Mouse (Mus musculus): Measurements from ENCODE around the gene Ehbp1l1. TPM values are rescaled to one million over a fixed set of nuclear protein-coding genes. Genes with fewer than 3 reads are reported as not detected.

The Ehbp1l1 gene
- polyA plus RNA-seq, 1 experiment from 2014 or later, result 12.4 TPM

GRCm38 (mm10) chr19:5716955-5717354 is 9.2 kb downstream of the Ehbp1l1 start:
- Histone ChIP-seq H3K4me1 (ENCODE audit: control insufficient read depth, insufficient read depth, low read length) (peaks cover 15% of the 10 kb centered on the region), H3K27ac (replicated peaks; ENCODE audit: low read depth, low read length) (peak overlapping the region; percentile 45; the same call in 1 of the 2 replicates), H3K9me3 (ENCODE audit: control insufficient read depth, low read length) (no peaks in the 10 kb centered on the region), H3K4me2 (ENCODE audit: low read length) (no peak overlapping the region; the same call in 1 of the 2 replicates), H3K36me3 (ENCODE audit: control insufficient read depth, insufficient read depth, low read length) (peaks cover 72% of the 10 kb centered on the region), H3K4me3 (replicated peaks; ENCODE audit: low read depth, low read length) (no peak overlapping the region), H3K27me3 (ENCODE audit: control insufficient read depth, insufficient read depth, low read length) (no peaks in the 10 kb centered on the region), H3K9ac (replicated peaks; ENCODE audit: low read length) (no peak overlapping the region; the same call in 1 of the 2 replicates)
- no peak for ATAC-seq (ENCODE audit: low FRiP score, low TSS enrichment)
- peak; percentile 14 for DNase-seq
- WGBS, result 42% methylated on average over 10 of the region's 10 CpGs

DNA sequence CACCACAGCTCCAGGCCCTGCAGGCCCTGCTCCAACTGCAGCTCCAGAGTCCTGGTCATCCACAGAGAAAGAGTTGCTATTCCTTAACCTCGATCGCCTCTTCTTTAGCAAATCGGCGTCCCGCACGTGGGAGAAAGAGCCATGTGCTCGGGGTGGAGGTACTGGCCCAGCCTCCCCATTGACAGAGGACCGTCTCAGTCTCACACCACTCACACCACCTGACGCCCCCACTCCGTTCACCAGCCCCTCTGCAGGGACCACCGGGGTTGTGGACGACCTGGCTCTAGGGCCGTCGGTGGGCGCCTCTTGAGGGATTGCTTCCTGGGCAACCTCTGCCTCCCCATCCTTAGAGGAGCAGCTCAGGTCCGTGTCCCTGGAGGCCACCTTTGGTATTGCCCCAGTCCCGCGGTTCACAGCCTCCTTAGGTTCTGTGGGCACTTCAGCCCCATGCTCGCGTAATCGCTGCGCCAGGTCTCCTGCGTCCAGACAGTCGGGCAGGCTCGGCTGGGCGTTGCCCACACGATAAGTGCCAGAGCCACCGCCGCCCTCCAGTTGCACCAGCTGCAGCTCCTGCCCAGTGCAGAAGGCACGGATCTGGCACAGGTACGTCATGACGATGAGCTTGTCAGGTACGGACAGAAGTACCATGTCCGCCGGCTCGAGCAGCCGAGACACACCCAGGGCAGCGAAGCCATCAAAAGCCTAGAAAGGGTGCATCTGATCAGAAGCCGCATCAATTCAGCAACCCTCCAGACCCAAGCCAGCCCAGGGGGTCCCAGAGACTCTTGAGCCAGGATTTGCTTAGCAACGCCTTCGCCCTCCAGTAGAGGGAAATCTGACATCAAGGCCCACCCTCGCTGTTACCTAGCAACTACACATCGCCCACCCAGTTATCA is 10.1 kb downstream of the Ehbp1l1 start:
- H3K27me3 ChIP-seq (ENCODE audit: control insufficient read depth, insufficient read depth, low read length), result no peaks in the 10 kb centered on the region
- H3K4me2 ChIP-seq (ENCODE audit: low read length), result peak overlapping the region; percentile 52
- no peaks in the 10 kb centered on the region for H3K9me3 ChIP-seq (ENCODE audit: control insufficient read depth, low read length)
- peak; percentile 72 for ATAC-seq (ENCODE audit: low FRiP score, low TSS enrichment)
- peak; percentile 81 for DNase-seq
- H3K9ac ChIP-seq (replicated peaks; ENCODE audit: low read length), result peak overlapping the region; percentile 51; the same call in 1 of the 2 replicates
- H3K4me3 ChIP-seq (replicated peaks; ENCODE audit: low read depth, low read length), result peak overlapping the region; percentile 25
- H3K27ac ChIP-seq (replicated peaks; ENCODE audit: low read depth, low read length), result peak overlapping the region; percentile 49; the same call in 1 of the 2 replicates
- H3K36me3 ChIP-seq (ENCODE audit: control insufficient read depth, insufficient read depth, low read length), result peaks cover 65% of the 10 kb centered on the region
- 13% methylated on average over 43 of the region's 43 CpGs for WGBS
- H3K4me1 ChIP-seq (ENCODE audit: control insufficient read depth, insufficient read depth, low read length), result peaks cover 15% of the 10 kb centered on the region

DNA sequence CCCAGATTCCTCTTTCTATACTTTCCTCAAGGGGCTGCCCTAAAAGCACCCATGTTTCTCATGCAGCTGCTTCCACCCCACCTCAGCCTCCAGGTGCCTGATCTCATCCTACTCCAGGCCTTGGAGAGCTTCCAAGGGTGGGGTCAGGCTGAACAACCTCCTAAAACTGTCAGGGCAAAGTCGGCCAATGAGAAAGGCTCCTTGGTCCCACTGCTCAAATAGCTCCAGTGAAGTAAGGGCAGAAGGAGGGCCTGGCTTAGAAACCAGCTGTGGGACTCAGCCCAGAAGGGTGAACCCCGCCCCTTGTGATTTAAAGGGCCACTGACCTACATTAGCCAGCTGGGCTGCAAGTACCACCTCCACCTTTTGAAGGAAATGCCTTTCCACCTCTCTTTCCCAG is 12.4 kb downstream of the Ehbp1l1 start:
- no peak overlapping the region for H3K4me3 ChIP-seq (replicated peaks; ENCODE audit: low read depth, low read length)
- no peak for ATAC-seq (ENCODE audit: low FRiP score, low TSS enrichment)
- H3K9ac ChIP-seq (replicated peaks; ENCODE audit: low read length), result no peak overlapping the region
- no peaks in the 10 kb centered on the region for H3K9me3 ChIP-seq (ENCODE audit: control insufficient read depth, low read length)
- DNase-seq, result no peak
- 20% methylated on average over 2 of the region's 2 CpGs for WGBS
- no peak overlapping the region for H3K4me2 ChIP-seq (ENCODE audit: low read length)
- peaks cover 62% of the 10 kb centered on the region for H3K36me3 ChIP-seq (ENCODE audit: control insufficient read depth, insufficient read depth, low read length)
- peaks cover 15% of the 10 kb centered on the region for H3K4me1 ChIP-seq (ENCODE audit: control insufficient read depth, insufficient read depth, low read length)
- no peaks in the 10 kb centered on the region for H3K27me3 ChIP-seq (ENCODE audit: control insufficient read depth, insufficient read depth, low read length)
- H3K27ac ChIP-seq (replicated peaks; ENCODE audit: low read depth, low read length), result no peak overlapping the region

DNA sequence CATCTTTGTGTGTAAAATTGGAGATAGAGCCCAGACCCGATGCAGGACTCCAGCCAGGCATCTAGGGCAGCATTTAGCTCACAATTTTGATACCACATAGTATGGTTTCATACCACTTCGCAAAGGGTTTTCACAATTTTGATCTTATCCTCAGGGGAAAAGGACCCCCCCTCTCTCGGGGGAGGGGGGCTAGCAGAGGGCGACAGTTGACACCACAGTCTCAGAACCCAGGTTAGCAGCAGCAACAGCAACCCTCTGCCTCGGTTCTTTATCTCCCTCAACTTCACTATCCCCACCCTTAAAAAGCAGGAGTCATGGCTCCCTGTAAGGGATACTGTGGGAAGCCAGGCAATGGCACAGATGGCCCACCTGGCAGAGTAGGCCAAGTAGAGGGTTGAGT is 12.9 kb downstream of the Ehbp1l1 start:
- Histone ChIP-seq H3K27ac (replicated peaks; ENCODE audit: low read depth, low read length) (no peak overlapping the region), H3K9me3 (ENCODE audit: control insufficient read depth, low read length) (no peaks in the 10 kb centered on the region), H3K4me1 (ENCODE audit: control insufficient read depth, insufficient read depth, low read length) (peaks cover 15% of the 10 kb centered on the region), H3K27me3 (ENCODE audit: control insufficient read depth, insufficient read depth, low read length) (no peaks in the 10 kb centered on the region), H3K4me2 (ENCODE audit: low read length) (no peak overlapping the region), H3K9ac (replicated peaks; ENCODE audit: low read length) (no peak overlapping the region), H3K4me3 (replicated peaks; ENCODE audit: low read depth, low read length) (no peak overlapping the region), H3K36me3 (ENCODE audit: control insufficient read depth, insufficient read depth, low read length) (peaks cover 62% of the 10 kb centered on the region)
- WGBS, result 82% methylated on average over 5 of the region's 5 CpGs
- no peak for DNase-seq
- ATAC-seq (ENCODE audit: low FRiP score, low TSS enrichment), result no peak

- H3K36me3 ChIP-seq (ENCODE audit: control insufficient read depth, insufficient read depth, low read length), result peaks cover 67% of the 10 kb centered on the region
- ATAC-seq (ENCODE audit: low FRiP score, low TSS enrichment), result no peak
These were observed 14.1 kb downstream of the Ehbp1l1 start for GRCm38 (mm10) chr19:5711907-5712460.

GRCm38 (mm10) chr19:5711218-5711617 is 14.9 kb downstream of the Ehbp1l1 start:
- no peak overlapping the region for H3K9ac ChIP-seq (replicated peaks; ENCODE audit: low read length)
- DNase-seq (peak; percentile 83), ATAC-seq (ENCODE audit: low FRiP score, low TSS enrichment) (no peak)
- no peak overlapping the region for H3K4me3 ChIP-seq (replicated peaks; ENCODE audit: low read depth, low read length)
- H3K4me2 ChIP-seq (ENCODE audit: low read length), result no peak overlapping the region
- peaks cover 71% of the 10 kb centered on the region for H3K36me3 ChIP-seq (ENCODE audit: control insufficient read depth, insufficient read depth, low read length)
- no peaks in the 10 kb centered on the region for H3K9me3 ChIP-seq (ENCODE audit: control insufficient read depth, low read length)
- WGBS, result 5% methylated on average over 3 of the region's 3 CpGs
- H3K27me3 ChIP-seq (ENCODE audit: control insufficient read depth, insufficient read depth, low read length), result no peaks in the 10 kb centered on the region
- peaks cover 4% of the 10 kb centered on the region for H3K4me1 ChIP-seq (ENCODE audit: control insufficient read depth, insufficient read depth, low read length)
- H3K27ac ChIP-seq (replicated peaks; ENCODE audit: low read depth, low read length), result no peak overlapping the region

More at GRCm38 (mm10) chr19:5711907-5712460, 14.1 kb downstream of the Ehbp1l1 start:
- peaks cover 12% of the 10 kb centered on the region for H3K4me1 ChIP-seq (ENCODE audit: control insufficient read depth, insufficient read depth, low read length)
- H3K9ac ChIP-seq (replicated peaks; ENCODE audit: low read length), result no peak overlapping the region
- no peak for DNase-seq
- WGBS, result 94% methylated on average over 14 of the region's 14 CpGs
- H3K4me3 ChIP-seq (replicated peaks; ENCODE audit: low read depth, low read length), result no peak overlapping the region
- no peaks in the 10 kb centered on the region for H3K27me3 ChIP-seq (ENCODE audit: control insufficient read depth, insufficient read depth, low read length)
- H3K9me3 ChIP-seq (ENCODE audit: control insufficient read depth, low read length), result no peaks in the 10 kb centered on the region
- no peak overlapping the region for H3K4me2 ChIP-seq (ENCODE audit: low read length)
- H3K27ac ChIP-seq (replicated peaks; ENCODE audit: low read depth, low read length), result no peak overlapping the region

GRCm38 (mm10) chr19:5710581-5710980 is 15.5 kb downstream of the Ehbp1l1 start:
- Histone ChIP-seq H3K9ac (replicated peaks; ENCODE audit: low read length) (no peak overlapping the region), H3K4me1 (ENCODE audit: control insufficient read depth, insufficient read depth, low read length) (no peaks in the 10 kb centered on the region), H3K27ac (replicated peaks; ENCODE audit: low read depth, low read length) (no peak overlapping the region), H3K4me3 (replicated peaks; ENCODE audit: low read depth, low read length) (no peak overlapping the region), H3K4me2 (ENCODE audit: low read length) (no peak overlapping the region), H3K27me3 (ENCODE audit: control insufficient read depth, insufficient read depth, low read length) (no peaks in the 10 kb centered on the region), H3K36me3 (ENCODE audit: control insufficient read depth, insufficient read depth, low read length) (peaks cover 75% of the 10 kb centered on the region), H3K9me3 (ENCODE audit: control insufficient read depth, low read length) (no peaks in the 10 kb centered on the region)
- no peak for ATAC-seq (ENCODE audit: low FRiP score, low TSS enrichment)
- WGBS, result 79% methylated on average over 8 of the region's 8 CpGs
- no peak for DNase-seq

- peaks cover 74% of the 10 kb centered on the region for H3K36me3 ChIP-seq (ENCODE audit: control insufficient read depth, insufficient read depth, low read length)
- no peaks in the 10 kb centered on the region for H3K9me3 ChIP-seq (ENCODE audit: control insufficient read depth, low read length)
- no peak overlapping the region for H3K27ac ChIP-seq (replicated peaks; ENCODE audit: low read depth, low read length)
- H3K4me1 ChIP-seq (ENCODE audit: control insufficient read depth, insufficient read depth, low read length), result no peaks in the 10 kb centered on the region
- WGBS, result 97% methylated on average over 6 of the region's 6 CpGs
- no peaks in the 10 kb centered on the region for H3K27me3 ChIP-seq (ENCODE audit: control insufficient read depth, insufficient read depth, low read length)
- H3K4me3 ChIP-seq (replicated peaks; ENCODE audit: low read depth, low read length), result no peak overlapping the region
- no peak overlapping the region for H3K9ac ChIP-seq (replicated peaks; ENCODE audit: low read length)
- no peak for ATAC-seq (ENCODE audit: low FRiP score, low TSS enrichment)
- DNase-seq, result no peak
- no peak overlapping the region for H3K4me2 ChIP-seq (ENCODE audit: low read length)
These were observed 16.0 kb downstream of the Ehbp1l1 start for GRCm38 (mm10) chr19:5710068-5710467.

All from midbrain, embryonic 14.5 days (tissue).